Mouse (Mus musculus) skeletal muscle tissue, adult 2 months (tissue): Measurements from ENCODE around the gene Dnm3.

ENCODE experiments used
- DNase-seq: peaks from one replicate; pipeline ENCODE4 v3.0.0-alpha.2; 2012; ENCODE audit warnings: low read depth, low spot score

The Dnm3 gene

DNA sequence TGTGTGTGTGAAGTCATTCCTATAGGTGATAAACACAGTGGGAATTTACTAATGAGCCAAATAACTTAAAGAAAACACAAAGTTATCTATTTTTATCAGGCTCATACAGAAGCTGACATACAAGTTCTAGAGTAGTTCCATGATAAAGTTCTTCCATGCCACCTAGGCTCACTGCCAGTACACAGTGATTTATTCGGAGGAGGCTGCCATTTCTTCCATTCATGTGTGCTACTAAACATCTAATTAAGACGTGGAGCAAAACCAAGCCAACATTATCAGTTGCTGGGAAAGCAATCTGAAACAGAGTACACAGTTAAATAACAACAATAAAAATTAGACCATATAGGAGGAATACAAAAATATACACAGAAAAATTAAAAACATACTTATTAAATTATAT lies 150.2 kb downstream of the Dnm3 start:
- no peak for DNase-seq

GRCm38 (mm10) chr1:162324412-162324811 lies 153.4 kb downstream of the Dnm3 start:
- DNase-seq, result no peak

GRCm38 (mm10) chr1:162323142-162323541 lies 154.7 kb downstream of the Dnm3 start:
- peak; percentile 65 for DNase-seq

GRCm38 (mm10) chr1:162313451-162314276 lies 164.2 kb downstream of the Dnm3 start:
- peak; percentile 51 for DNase-seq

DNA sequence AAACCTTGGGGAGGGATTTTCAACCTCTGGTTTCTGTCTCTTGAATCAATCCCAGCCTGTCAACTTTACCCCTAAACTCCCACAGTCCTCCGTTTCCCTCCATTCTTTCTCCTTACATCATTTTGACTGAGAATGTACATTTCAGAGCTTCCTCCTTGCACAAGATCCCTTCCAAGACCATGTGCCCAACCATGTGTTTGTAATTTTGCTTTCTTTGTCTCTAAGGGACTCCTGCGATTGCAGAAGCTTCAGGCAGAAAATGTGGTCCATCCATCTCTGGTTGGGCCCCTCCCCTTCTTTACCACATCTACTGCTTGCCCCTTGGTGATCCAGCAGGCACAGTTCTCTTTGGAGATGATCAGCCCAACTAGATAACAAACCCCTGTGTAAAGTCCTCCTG lies 165.2 kb downstream of the Dnm3 start:
- DNase-seq, result no peak

- no peak for DNase-seq
These were observed 165.7 kb downstream of the Dnm3 start for GRCm38 (mm10) chr1:162312152-162312551.

- no peak for DNase-seq
These were observed 172.6 kb downstream of the Dnm3 start for GRCm38 (mm10) chr1:162305247-162305646.

GRCm38 (mm10) chr1:162302480-162302879 lies 175.4 kb downstream of the Dnm3 start:
- DNase-seq, result no peak

DNA sequence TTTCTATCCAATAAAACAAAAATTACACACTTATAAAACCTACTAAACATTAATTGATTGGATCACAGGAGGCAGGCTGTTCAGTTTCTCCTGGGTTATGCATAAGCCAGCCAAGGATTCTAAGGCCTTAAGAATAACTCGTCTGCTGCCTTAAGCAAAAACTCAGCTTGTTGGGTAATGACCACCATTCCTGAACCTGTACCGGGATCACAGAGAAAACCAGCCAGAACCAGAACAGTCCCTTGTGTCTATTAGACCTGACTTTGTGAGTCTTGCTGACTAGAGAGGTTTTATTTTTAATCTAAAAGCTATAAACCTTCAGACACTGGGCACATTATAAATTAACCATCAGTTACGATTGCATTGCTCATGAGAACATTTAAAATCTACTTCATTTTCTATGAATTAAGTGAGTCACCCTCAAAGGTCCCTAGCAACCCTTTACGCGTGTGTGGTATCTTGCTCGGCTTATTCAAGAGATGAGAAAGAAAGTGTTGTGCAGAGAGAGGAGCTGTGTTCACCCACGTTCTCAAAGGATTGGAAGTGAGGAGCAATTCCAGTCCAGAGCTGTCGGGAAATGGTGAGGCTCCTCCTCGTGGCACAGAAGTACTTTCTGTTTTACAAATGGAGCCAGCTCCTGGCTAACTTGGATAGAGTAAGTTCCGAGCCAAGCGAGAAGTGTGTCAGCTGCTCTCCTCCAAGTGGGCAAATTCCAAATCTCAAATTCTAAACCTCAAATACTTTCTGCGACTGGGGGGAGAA lies 178.1 kb downstream of the Dnm3 start:
- peak; percentile 63 for DNase-seq

DNA sequence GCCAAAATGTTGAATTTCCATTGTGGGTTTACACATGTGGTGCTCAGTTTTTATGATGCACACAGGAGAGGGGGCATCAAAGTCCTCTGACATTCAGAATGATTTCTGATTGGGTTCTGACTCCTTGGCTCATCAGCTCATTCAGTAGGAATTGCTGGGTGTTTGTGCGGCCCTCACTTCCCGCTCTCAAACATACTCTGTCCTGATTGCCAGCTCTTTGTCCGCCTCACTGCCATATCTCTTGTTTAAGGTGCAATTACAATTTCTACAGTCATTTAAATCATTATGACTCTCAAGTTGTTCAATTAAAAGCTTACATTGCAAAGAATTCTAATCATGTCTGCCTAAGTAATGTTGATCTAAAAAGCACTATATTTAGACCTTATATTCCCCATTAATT lies 179.3 kb downstream of the Dnm3 start:
- DNase-seq, result no peak

- no peak for DNase-seq
These were observed 182.4 kb downstream of the Dnm3 start for GRCm38 (mm10) chr1:162295443-162295842.

DNA sequence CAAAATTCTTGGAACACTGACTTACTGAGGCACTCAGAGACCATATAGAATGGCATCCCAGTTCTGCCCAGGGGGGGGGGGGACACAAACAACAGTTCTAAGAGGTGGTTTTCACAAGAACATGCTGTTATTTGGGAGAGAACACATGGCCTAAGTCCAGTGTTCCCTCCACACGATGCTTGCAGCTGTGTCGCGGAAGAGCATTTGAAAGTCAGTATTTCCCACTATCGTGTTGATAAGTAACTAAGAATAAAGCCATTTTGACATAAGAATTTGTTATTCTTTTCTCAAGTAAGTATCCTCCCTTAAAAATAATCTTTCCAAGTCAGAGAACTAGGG lies 183.3 kb downstream of the Dnm3 start:
- no peak for DNase-seq

DNA sequence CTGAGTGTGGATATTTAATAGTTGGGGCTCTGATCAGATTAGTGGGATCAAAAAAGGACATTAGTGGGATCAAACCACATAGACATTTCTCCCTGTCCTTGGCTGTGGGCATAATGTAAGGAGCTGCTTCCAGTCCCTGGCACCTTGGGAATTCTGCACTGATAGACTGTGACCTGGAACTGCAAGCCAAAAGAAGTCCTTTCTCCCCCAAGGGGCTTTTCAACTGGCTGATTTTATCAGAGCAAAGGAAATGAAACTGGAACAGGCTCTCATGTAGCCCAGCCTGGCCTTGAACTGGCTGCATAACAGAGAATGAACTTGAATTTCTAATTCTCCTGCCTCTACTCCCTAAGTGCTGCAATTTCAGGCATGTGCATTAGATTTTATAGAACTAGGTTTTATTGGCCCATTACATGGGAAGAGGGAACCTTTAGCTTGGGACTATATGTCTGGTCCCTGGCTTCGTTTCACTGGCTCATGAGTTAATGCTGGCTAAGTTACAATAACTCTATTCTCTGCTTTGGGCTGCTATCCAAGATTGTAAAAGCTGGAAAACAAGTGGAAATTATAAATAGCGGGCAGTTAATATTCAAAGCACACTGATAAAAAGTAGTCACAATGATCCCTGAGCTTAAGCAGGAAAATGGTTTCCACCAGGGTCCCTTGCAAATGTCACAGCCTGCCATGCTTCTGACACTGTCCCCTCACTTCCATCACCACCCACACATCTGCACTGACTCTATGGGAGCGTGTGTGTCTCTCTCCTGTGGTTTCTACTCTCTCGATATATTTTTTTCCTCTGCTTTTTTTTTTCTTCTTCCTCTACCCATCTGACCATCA lies 183.9 kb downstream of the Dnm3 start:
- no peak for DNase-seq

DNA sequence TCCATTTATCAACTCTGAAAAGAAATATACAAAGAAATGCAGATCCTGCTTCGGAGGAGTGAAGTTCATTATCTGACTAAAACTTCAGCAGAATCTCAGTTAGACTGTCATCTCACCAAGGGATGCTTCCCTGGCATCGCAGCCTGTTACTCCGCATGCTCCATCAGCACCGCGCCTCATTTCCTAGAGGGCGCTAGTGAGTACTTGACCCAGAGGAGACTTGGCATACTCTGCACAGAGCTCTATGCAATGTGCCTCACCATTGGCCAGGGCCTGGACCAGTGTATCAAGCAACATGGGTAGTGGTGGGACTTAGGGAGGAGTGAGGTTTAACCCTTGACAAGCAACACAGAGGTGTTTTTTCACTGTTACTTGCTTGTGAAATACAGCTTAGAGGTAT lies 190.9 kb downstream of the Dnm3 start:
- no peak for DNase-seq

- DNase-seq, result no peak
These were observed 195.9 kb downstream of the Dnm3 start for GRCm38 (mm10) chr1:162281981-162282381.

DNA sequence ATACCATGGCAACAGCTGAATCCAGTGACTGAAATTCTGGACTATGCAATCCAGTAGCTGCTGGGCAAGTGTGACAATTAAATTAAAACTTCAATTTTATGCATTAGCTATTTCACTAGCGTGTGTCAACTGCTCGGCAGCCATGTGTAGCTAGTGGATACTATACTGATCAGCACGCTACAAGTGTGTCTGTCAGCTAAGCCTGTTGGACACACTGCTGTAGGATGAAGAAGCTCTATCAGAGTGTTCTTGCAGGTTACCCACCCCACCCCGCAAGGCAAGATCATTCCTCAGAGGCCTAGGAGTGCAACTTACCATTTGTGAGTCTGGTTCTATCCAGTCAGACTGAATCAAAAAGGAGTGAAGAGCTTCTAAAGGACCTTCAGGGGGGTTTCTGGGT lies 197.8 kb downstream of the Dnm3 start:
- DNase-seq, result no peak

DNA sequence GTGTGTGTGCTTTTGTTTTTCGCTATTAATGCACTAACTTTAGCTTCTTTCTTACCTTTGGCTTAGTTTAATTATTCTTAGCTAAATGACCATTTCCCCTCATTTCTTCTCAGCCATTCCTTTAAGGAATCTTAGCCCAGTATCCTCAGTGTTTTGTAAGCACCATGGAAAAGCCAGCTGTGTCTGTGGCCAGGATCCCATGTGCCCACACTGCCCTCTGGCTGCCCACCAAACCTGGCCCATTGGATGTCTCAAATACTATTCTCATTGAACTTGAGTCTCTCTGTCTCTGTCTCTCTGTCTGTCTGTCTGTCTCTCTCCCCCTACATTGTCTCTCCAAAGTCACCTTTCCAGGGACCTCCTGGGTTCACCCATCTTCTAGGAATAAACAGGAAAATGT lies 201.8 kb downstream of the Dnm3 start:
- DNase-seq, result no peak

GRCm38 (mm10) chr1:162274674-162275248 lies 203.1 kb downstream of the Dnm3 start:
- no peak for DNase-seq

DNA sequence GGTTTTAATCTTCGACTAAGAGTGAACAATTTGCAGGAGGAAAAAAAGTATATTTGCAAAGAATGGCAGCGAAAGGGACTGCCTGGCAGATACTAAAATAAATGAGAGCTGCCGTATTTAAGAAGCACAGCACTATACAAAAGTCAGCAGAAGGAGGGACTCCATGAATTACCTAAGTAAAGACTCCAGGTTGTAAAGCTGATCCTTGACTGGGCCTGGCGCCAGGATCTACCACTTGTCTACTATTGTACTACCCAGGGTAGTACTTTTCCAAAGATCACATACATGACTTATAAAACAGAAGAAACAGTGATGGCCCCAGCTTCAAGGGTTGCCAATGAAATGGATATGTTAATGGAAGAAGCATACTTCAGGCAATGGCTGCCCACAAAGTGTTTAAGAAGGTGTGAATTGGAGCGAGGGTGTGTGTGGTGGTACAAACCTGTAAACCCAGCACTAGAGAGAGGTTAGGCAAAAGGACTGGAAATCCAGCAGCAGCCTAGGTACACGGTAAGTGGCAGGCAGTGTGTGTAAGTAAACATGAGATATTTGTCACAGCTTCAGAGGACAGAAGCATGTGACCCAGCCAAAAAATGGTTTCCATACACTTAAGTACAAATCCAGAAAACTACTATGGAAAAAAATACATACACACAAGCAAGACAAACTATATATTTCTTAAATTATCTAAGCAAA lies 220.8 kb downstream of the Dnm3 start:
- DNase-seq, result no peak

- DNase-seq, result peak; percentile 9
These were observed 222.9 kb downstream of the Dnm3 start for GRCm38 (mm10) chr1:162254944-162255343.

GRCm38 (mm10) chr1:162253971-162254641 lies 223.7 kb downstream of the Dnm3 start:
- DNase-seq, result peak; percentile 23
